ENCODE assay signal across 9 mouse cellular contexts in genomic region chr2:27017802-27018201, GRCm38 (mm10). TPM values are rescaled to one million over a fixed set of nuclear protein-coding genes. Genes with fewer than 3 reads are reported as not detected.
A peak's percentile ranks its signal among the peaks of the same experiment; 100 is the strongest.
DNase-seq lines count a peak whose midpoint lies in the region; ATAC-seq and TF ChIP-seq lines count a peak whose summit lies in the region.
"Had no signal": no experiment of that assay in that cellular context is flagged by ENCODE, and none has a peak within 500 bp of the region (broad histone marks: within the 10 kb centered on the region; RNA-seq: fewer than 3 reads in every experiment).

No protein-coding gene starts in this region.

- peaks cover 70% of the 10 kb centered on the region for H3K36me3 ChIP-seq in forebrain, embryonic 12.5 days (replicated peaks)
- peaks cover 38% of the 10 kb centered on the region for H3K36me3 ChIP-seq in hindbrain, postnatal 0 days (ENCODE audit: insufficient read depth, low read length)
- peaks cover 66% of the 10 kb centered on the region for H3K36me3 ChIP-seq in limb, embryonic 14.5 days (ENCODE audit: control insufficient read depth, insufficient read depth, low read length)

- TF ChIP-seq POLR2A in limb, embryonic 14.5 days (IDR thresholded peaks at IDR 0.05; ENCODE audit: borderline replicate concordance, extremely low read depth, insufficient read depth, insufficient read length) = no peak

- DNase-seq in left cerebral cortex, adult 2 months (ENCODE audit: extremely low spot score in 1 of 2, low spot score in 2 of 2) = peak; percentile 70 to 75
- DNase-seq in left cerebral cortex, adult 8-10 months (ENCODE audit: low spot score in 2 of 2) = no peak
- peak; percentile 44 for DNase-seq in c-Kit-negative CD71-positive TER-119-positive erythroid progenitor cells, embryonic 14.5 days (ENCODE audit: low read depth, low spot score)
- DNase-seq in hindbrain, postnatal 0 days (ENCODE audit: low spot score) = peak; percentile 81
- peak; percentile 68 for DNase-seq in limb, embryonic 14.5 days (ENCODE audit: low spot score)
- DNase-seq in natural killer cell, adult 2 months (ENCODE audit: low spot score in 2 of 2) = peak; percentile 61 to 71
- peak; percentile 53 for DNase-seq in telencephalon, adult 2 months (ENCODE audit: low read depth, low spot score)

- 57% methylated on average over 5 of the region's 5 CpGs for WGBS in forebrain, embryonic 12.5 days
- 50% methylated on average over 5 of the region's 5 CpGs for WGBS in hindbrain, postnatal 0 days
- WGBS in limb, embryonic 14.5 days = 50% methylated on average over 5 of the region's 5 CpGs

- H3K4me1 ChIP-seq in forebrain, embryonic 12.5 days = no peaks in the 10 kb centered on the region
- no peaks in the 10 kb centered on the region for H3K4me1 ChIP-seq in hindbrain, postnatal 0 days (ENCODE audit: insufficient read depth, low read length)
- no peaks in the 10 kb centered on the region for H3K4me1 ChIP-seq in limb, embryonic 14.5 days (ENCODE audit: control insufficient read depth, insufficient read depth, low read length)
- H3K4me1 ChIP-seq: embryonic facial prominence, embryonic 12.5 days had no signal

- intact Hi-C loops in left cerebral cortex, adult 2 months (cut with DNase I) = loop anchor here (1.0 kb wide), 1 partner anchor 20 kb away; no protein-coding TSS in a partner anchor

- no peak overlapping the region for H3K4me2 ChIP-seq in forebrain, embryonic 12.5 days
- no peak overlapping the region for H3K4me2 ChIP-seq in hindbrain, postnatal 0 days (ENCODE audit: low read depth, low read length)
- no peak overlapping the region for H3K4me2 ChIP-seq in limb, embryonic 14.5 days (replicated peaks; ENCODE audit: low read depth, low read length, severe bottlenecking)
- H3K4me2 ChIP-seq: embryonic facial prominence, embryonic 12.5 days had no signal

- TF ChIP-seq CTCF in left cerebral cortex, adult 2 months (IDR thresholded peaks at IDR 0.05) = peak; percentile 98
- TF ChIP-seq CTCF in hindbrain, postnatal 0 days (IDR thresholded peaks at IDR 0.05; ENCODE audit: low read depth) = peak; percentile 97

- no peak overlapping the region for H3K9ac ChIP-seq in forebrain, embryonic 12.5 days
- no peak overlapping the region for H3K9ac ChIP-seq in hindbrain, postnatal 0 days (replicated peaks; ENCODE audit: low read length)
- no peak overlapping the region for H3K9ac ChIP-seq in limb, embryonic 14.5 days (ENCODE audit: low read depth, low read length, severe bottlenecking)
- H3K9ac ChIP-seq: embryonic facial prominence, embryonic 12.5 days had no signal

- no peak overlapping the region for H3K27ac ChIP-seq in left cerebral cortex, adult 2 months
- H3K27ac ChIP-seq in forebrain, embryonic 12.5 days = no peak overlapping the region
- H3K27ac ChIP-seq in hindbrain, postnatal 0 days = no peak overlapping the region
- no peak overlapping the region for H3K27ac ChIP-seq in limb, embryonic 14.5 days (replicated peaks; ENCODE audit: low read depth, low read length)
- H3K27ac ChIP-seq: embryonic facial prominence, embryonic 12.5 days had no signal

- H3K9me3 ChIP-seq in forebrain, embryonic 12.5 days = no peaks in the 10 kb centered on the region
- H3K9me3 ChIP-seq in hindbrain, postnatal 0 days (ENCODE audit: low read length) = no peaks in the 10 kb centered on the region
- H3K9me3 ChIP-seq in limb, embryonic 14.5 days (ENCODE audit: control insufficient read depth, low read length) = no peaks in the 10 kb centered on the region
- H3K9me3 ChIP-seq: embryonic facial prominence, embryonic 12.5 days had no signal

- no peaks in the 10 kb centered on the region for H3K27me3 ChIP-seq in forebrain, embryonic 12.5 days
- H3K27me3 ChIP-seq in hindbrain, postnatal 0 days (ENCODE audit: insufficient read depth, low read length) = no peaks in the 10 kb centered on the region
- H3K27me3 ChIP-seq in limb, embryonic 14.5 days (ENCODE audit: control insufficient read depth, insufficient read depth, low read length) = no peaks in the 10 kb centered on the region
- H3K27me3 ChIP-seq: embryonic facial prominence, embryonic 12.5 days had no signal

- peak; percentile 65 for ATAC-seq in forebrain, embryonic 12.5 days (ENCODE audit: low FRiP score)
- ATAC-seq in hindbrain, postnatal 0 days = peak; percentile 81
- peak; percentile 48; the same call in 1 of the 2 replicates for ATAC-seq in limb, embryonic 14.5 days (ENCODE audit: low FRiP score, low read depth)

- no peak overlapping the region for H3K4me3 ChIP-seq in left cerebral cortex, adult 2 months
- no peak overlapping the region for H3K4me3 ChIP-seq in forebrain, embryonic 12.5 days (replicated peaks)
- no peak overlapping the region for H3K4me3 ChIP-seq in hindbrain, postnatal 0 days (ENCODE audit: low read length)
- H3K4me3 ChIP-seq in limb, embryonic 14.5 days (replicated peaks; ENCODE audit: low read length) = no peak overlapping the region
- H3K4me3 ChIP-seq: embryonic facial prominence, embryonic 12.5 days had no signal

RNA-seq across cellular contexts. Expression of gene Cacfd1, which starts 8.1 kb away (rescaled TPM):
- 10 to 100 TPM; 46.3 to 48.2 TPM for total RNA-seq in left cerebral cortex, adult 2 months (2021)
- total RNA-seq in left cerebral cortex, adult 8-10 months (2022) = 10 to 100 TPM; 42.4 to 46.5 (median 44.1) TPM
- polyA plus RNA-seq in forebrain, embryonic 12.5 days (2016; fragmentation: Nextera tagmentation; extraction: Ambion mirVana) = 120 and 126 TPM in 2 replicates
- 50.1 and 50.4 TPM in 2 replicates for total RNA-seq in hindbrain, postnatal 0 days (2014; rRNA removed)
- polyA plus RNA-seq in hindbrain, postnatal 0 days (2015; fragmentation: Nextera tagmentation; extraction: Ambion mirVana) = 89.1 and 90.6 TPM in 2 replicates
- polyA plus RNA-seq in limb, embryonic 14.5 days (2012; rRNA removed) = 82.9 and 94.2 TPM in 2 replicates
- polyA plus RNA-seq in limb, embryonic 14.5 days (2014; fragmentation: Nextera tagmentation; extraction: Ambion mirVana) = 65.3 and 68.6 TPM in 2 replicates

RNA-seq across cellular contexts. Expression of gene Slc2a6, which starts 10.0 kb away (rescaled TPM):
- 10 to 100 TPM; 28.9 to 29.1 TPM for total RNA-seq in left cerebral cortex, adult 2 months (2021)
- total RNA-seq in left cerebral cortex, adult 8-10 months (2022) = 10 to 100 TPM; 21.1 to 28.3 (median 27.8) TPM
- 1.6 and 1.8 TPM in 2 replicates for polyA plus RNA-seq in forebrain, embryonic 12.5 days (2016; fragmentation: Nextera tagmentation; extraction: Ambion mirVana)
- total RNA-seq in hindbrain, postnatal 0 days (2014; rRNA removed) = 29.2 and 30.9 TPM in 2 replicates
- polyA plus RNA-seq in hindbrain, postnatal 0 days (2015; fragmentation: Nextera tagmentation; extraction: Ambion mirVana) = 16.7 and 19.2 TPM in 2 replicates
- polyA plus RNA-seq in limb, embryonic 14.5 days (2012; rRNA removed) = 0.73 and 1.0 TPM in 2 replicates
- 0.48 and 0.88 TPM in 2 replicates for polyA plus RNA-seq in limb, embryonic 14.5 days (2014; fragmentation: Nextera tagmentation; extraction: Ambion mirVana)

RNA-seq across cellular contexts. Expression of gene Adamts13, which starts 44.6 kb away (rescaled TPM):
- 1 to 10 TPM; 1.8 to 2.3 TPM for total RNA-seq in left cerebral cortex, adult 2 months (2021)
- total RNA-seq in left cerebral cortex, adult 8-10 months (2022) = 1 to 10 TPM; 1.2 to 1.6 (median 1.4) TPM
- polyA plus RNA-seq in forebrain, embryonic 12.5 days (2016; fragmentation: Nextera tagmentation; extraction: Ambion mirVana) = not detected in 2 replicates
- total RNA-seq in hindbrain, postnatal 0 days (2014; rRNA removed) = not detected in 2 replicates
- polyA plus RNA-seq in hindbrain, postnatal 0 days (2015; fragmentation: Nextera tagmentation; extraction: Ambion mirVana) = not detected in 2 replicates
- 0.04 TPM in 1 of 2 replicates, not detected in the other for polyA plus RNA-seq in limb, embryonic 14.5 days (2012; rRNA removed)
- not detected in 2 replicates for polyA plus RNA-seq in limb, embryonic 14.5 days (2014; fragmentation: Nextera tagmentation; extraction: Ambion mirVana)
- polyA plus RNA-seq: embryonic facial prominence, embryonic 12.5 days had no signal

RNA-seq across cellular contexts. Expression of gene Rexo4, which starts 53.6 kb away (rescaled TPM):
- 10 to 100 TPM; 60.1 to 69.6 TPM for total RNA-seq in left cerebral cortex, adult 2 months (2021)
- 10 to 100 TPM; 43.4 to 54.7 (median 46.8) TPM for total RNA-seq in left cerebral cortex, adult 8-10 months (2022)
- 40.3 and 43.1 TPM in 2 replicates for polyA plus RNA-seq in forebrain, embryonic 12.5 days (2016; fragmentation: Nextera tagmentation; extraction: Ambion mirVana)
- total RNA-seq in hindbrain, postnatal 0 days (2014; rRNA removed) = 35.3 and 38.0 TPM in 2 replicates
- 25.0 and 26.3 TPM in 2 replicates for polyA plus RNA-seq in hindbrain, postnatal 0 days (2015; fragmentation: Nextera tagmentation; extraction: Ambion mirVana)
- 55.8 and 64.3 TPM in 2 replicates for polyA plus RNA-seq in limb, embryonic 14.5 days (2012; rRNA removed)
- 46.1 and 49.5 TPM in 2 replicates for polyA plus RNA-seq in limb, embryonic 14.5 days (2014; fragmentation: Nextera tagmentation; extraction: Ambion mirVana)

RNA-seq across cellular contexts. Expression of gene Mymk, which starts 54.2 kb away (rescaled TPM):
- total RNA-seq in left cerebral cortex, adult 2 months (2021) = under 1 TPM in 1 of 2 experiments, not detected in 1; 0.75 TPM
- total RNA-seq in left cerebral cortex, adult 8-10 months (2022) = 1 to 10 TPM in 2 of 4 experiments, under 1 TPM in 2; 0.44 to 1.5 (median 1.2) TPM
- 0.26 TPM in 1 of 2 replicates, not detected in the other for polyA plus RNA-seq in forebrain, embryonic 12.5 days (2016; fragmentation: Nextera tagmentation; extraction: Ambion mirVana)
- not detected in 2 replicates for total RNA-seq in hindbrain, postnatal 0 days (2014; rRNA removed)
- 0.19 and 0.30 TPM in 2 replicates for polyA plus RNA-seq in hindbrain, postnatal 0 days (2015; fragmentation: Nextera tagmentation; extraction: Ambion mirVana)
- 46.8 and 60.5 TPM in 2 replicates for polyA plus RNA-seq in limb, embryonic 14.5 days (2012; rRNA removed)
- polyA plus RNA-seq in limb, embryonic 14.5 days (2014; fragmentation: Nextera tagmentation; extraction: Ambion mirVana) = 47.8 and 70.4 TPM in 2 replicates

Comparison
In these comparisons a context has a peak if more than half of its experiments do, and no peak if none do; other contexts are left out.
1. DNase-seq: peak in left cerebral cortex, adult 2 months (2 of 2), c-Kit-negative CD71-positive TER-119-positive erythroid progenitor cells, embryonic 14.5 days (single experiment), hindbrain, postnatal 0 days (single experiment), limb, embryonic 14.5 days (single experiment), natural killer cell, adult 2 months (2 of 2) and telencephalon, adult 2 months (single experiment); none in left cerebral cortex, adult 8-10 months (0 of 2).
2. Peak in every context shown above with its lines, with median percentiles within 50 percentile points of each other: ATAC-seq.